In the genomic region with DNA sequence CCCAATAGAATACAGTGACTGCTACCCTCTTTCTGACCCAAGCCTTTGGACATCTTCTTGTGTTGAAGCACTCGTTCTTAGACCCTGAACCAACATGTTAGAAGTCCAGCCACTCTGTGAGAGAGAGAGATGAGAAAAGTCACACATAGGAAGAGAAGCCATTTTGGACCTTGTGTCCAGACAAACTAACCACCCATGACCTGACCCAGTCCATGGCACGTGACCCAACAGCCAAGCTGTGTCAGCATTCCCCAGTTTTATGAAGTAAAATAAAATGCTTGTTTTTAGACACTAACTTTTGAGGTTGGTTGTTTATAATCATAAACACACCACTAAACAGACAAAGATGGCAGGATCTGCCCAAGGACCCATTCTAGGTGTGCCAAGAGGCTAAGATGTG, we compare ENCODE assay signal across 18 mouse cellular contexts. TPM values are rescaled to one million over a fixed set of nuclear protein-coding genes. Genes with fewer than 3 reads are reported as not detected.
A peak's percentile ranks its signal among the peaks of the same experiment; 100 is the strongest.
DNase-seq lines count a peak whose midpoint lies in the region; ATAC-seq lines count a peak whose summit lies in the region.
"Had no signal": no experiment of that assay in that cellular context is flagged by ENCODE, and none has a peak within 500 bp of the region (broad histone marks: within the 10 kb centered on the region; RNA-seq: fewer than 3 reads in every experiment).

No protein-coding gene starts in this region.

- peaks cover 86% of the 10 kb centered on the region for H3K4me1 ChIP-seq in hindbrain, embryonic 10.5 days (replicated peaks)
- peaks cover 47% of the 10 kb centered on the region for H3K4me1 ChIP-seq in hindbrain, embryonic 16.5 days (ENCODE audit: control insufficient read depth, insufficient read depth, low read depth, low read length)
- H3K4me1 ChIP-seq in midbrain, embryonic 13.5 days (replicated peaks): peaks cover 85% of the 10 kb centered on the region
- H3K4me1 ChIP-seq in midbrain, embryonic 11.5 days (ENCODE audit: control insufficient read depth, insufficient read depth, low read length): peaks cover 60% of the 10 kb centered on the region
- H3K4me1 ChIP-seq in hindbrain, embryonic 13.5 days (replicated peaks): peaks cover 83% of the 10 kb centered on the region

- WGBS in hindbrain, embryonic 10.5 days: 68% methylated on average over 2 of the region's 2 CpGs
- WGBS in hindbrain, embryonic 16.5 days: 68% methylated on average over 2 of the region's 2 CpGs
- WGBS in midbrain, embryonic 13.5 days: 68% methylated on average over 2 of the region's 2 CpGs
- WGBS in midbrain, embryonic 11.5 days: 81% methylated on average over 2 of the region's 2 CpGs
- 76% methylated on average over 2 of the region's 2 CpGs for WGBS in hindbrain, embryonic 13.5 days

- H3K4me2 ChIP-seq in hindbrain, embryonic 16.5 days (ENCODE audit: low read length): no peak overlapping the region
- no peak overlapping the region for H3K4me2 ChIP-seq in midbrain, embryonic 13.5 days (replicated peaks)
- no peak overlapping the region for H3K4me2 ChIP-seq in midbrain, embryonic 11.5 days
- H3K4me2 ChIP-seq in hindbrain, embryonic 13.5 days: no peak overlapping the region
- H3K4me2 ChIP-seq: embryonic facial prominence, embryonic 13.5 days; heart, embryonic 11.5 days; liver, embryonic 15.5 days had no signal

- no peak for ATAC-seq in hindbrain, embryonic 16.5 days
- no peak for ATAC-seq in midbrain, embryonic 13.5 days
- no peak for ATAC-seq in midbrain, embryonic 11.5 days (ENCODE audit: low FRiP score)
- ATAC-seq in hindbrain, embryonic 13.5 days (ENCODE audit: low FRiP score): no peak

- H3K36me3 ChIP-seq in hindbrain, embryonic 10.5 days: no peaks in the 10 kb centered on the region
- no peaks in the 10 kb centered on the region for H3K36me3 ChIP-seq in hindbrain, embryonic 16.5 days (ENCODE audit: control insufficient read depth, insufficient read depth, low read length)
- no peaks in the 10 kb centered on the region for H3K36me3 ChIP-seq in midbrain, embryonic 13.5 days
- no peaks in the 10 kb centered on the region for H3K36me3 ChIP-seq in midbrain, embryonic 11.5 days (ENCODE audit: control insufficient read depth, insufficient read depth, low read length)
- no peaks in the 10 kb centered on the region for H3K36me3 ChIP-seq in hindbrain, embryonic 13.5 days
- H3K36me3 ChIP-seq: embryonic facial prominence, embryonic 13.5 days; limb, embryonic 10.5 days; liver, embryonic 15.5 days; neural tube, embryonic 12.5 days had no signal

- H3K4me3 ChIP-seq in hindbrain, embryonic 10.5 days: no peak overlapping the region
- no peak overlapping the region for H3K4me3 ChIP-seq in hindbrain, embryonic 16.5 days (ENCODE audit: low read length)
- H3K4me3 ChIP-seq in midbrain, embryonic 13.5 days (replicated peaks): no peak overlapping the region
- H3K4me3 ChIP-seq in midbrain, embryonic 11.5 days (ENCODE audit: low read depth, low read length): no peak overlapping the region
- H3K4me3 ChIP-seq in hindbrain, embryonic 13.5 days: no peak overlapping the region
- H3K4me3 ChIP-seq: embryonic facial prominence, embryonic 13.5 days; limb, embryonic 10.5 days; liver, embryonic 15.5 days; neural tube, embryonic 12.5 days had no signal

- DNase-seq in hindbrain, embryonic 10.5 days (ENCODE audit: low spot score): no peak
- no peak for DNase-seq in midbrain, embryonic 11.5 days (ENCODE audit: low spot score, missing footprints)
- DNase-seq in embryo, embryonic 10 days (ENCODE audit: low spot score): no peak
- no peak for DNase-seq in heart, adult 9 months (ENCODE audit: low spot score in 2 of 2)
- no peak for DNase-seq in thymus, postnatal 14 days
- DNase-seq: adrenal gland, adult 2 months; gastrocnemius, postnatal 14 days; heart, postnatal 4 days; kidney, adult 18-20 months; lung, postnatal 14 days had no signal

- no peak overlapping the region for H3K9ac ChIP-seq in hindbrain, embryonic 16.5 days (ENCODE audit: low read depth, low read length)
- H3K9ac ChIP-seq in midbrain, embryonic 13.5 days (replicated peaks): no peak overlapping the region
- H3K9ac ChIP-seq in midbrain, embryonic 11.5 days (ENCODE audit: low read length): no peak overlapping the region
- no peak overlapping the region for H3K9ac ChIP-seq in hindbrain, embryonic 13.5 days
- H3K9ac ChIP-seq: embryonic facial prominence, embryonic 13.5 days; liver, embryonic 15.5 days; neural tube, embryonic 12.5 days had no signal

- H3K9me3 ChIP-seq in hindbrain, embryonic 10.5 days: no peaks in the 10 kb centered on the region
- no peaks in the 10 kb centered on the region for H3K9me3 ChIP-seq in hindbrain, embryonic 16.5 days (ENCODE audit: control insufficient read depth, low read length)
- H3K9me3 ChIP-seq in midbrain, embryonic 13.5 days: no peaks in the 10 kb centered on the region
- H3K9me3 ChIP-seq in midbrain, embryonic 11.5 days (ENCODE audit: control insufficient read depth, low read length): no peaks in the 10 kb centered on the region
- H3K9me3 ChIP-seq in hindbrain, embryonic 13.5 days: no peaks in the 10 kb centered on the region
- H3K9me3 ChIP-seq: embryonic facial prominence, embryonic 13.5 days; limb, embryonic 10.5 days; liver, embryonic 15.5 days; neural tube, embryonic 12.5 days had no signal

- H3K27me3 ChIP-seq in hindbrain, embryonic 10.5 days (ENCODE audit: insufficient read depth, poor library complexity, severe bottlenecking): peaks cover 68% of the 10 kb centered on the region
- H3K27me3 ChIP-seq in hindbrain, embryonic 16.5 days (replicated peaks; ENCODE audit: control insufficient read depth, insufficient read depth, low read length): no peaks in the 10 kb centered on the region
- H3K27me3 ChIP-seq in midbrain, embryonic 13.5 days: peaks cover 11% of the 10 kb centered on the region; the same call in 1 of the 2 replicates
- peaks cover 2% of the 10 kb centered on the region; the same call in 1 of the 2 replicates for H3K27me3 ChIP-seq in midbrain, embryonic 11.5 days (ENCODE audit: control insufficient read depth, insufficient read depth, low read length)
- H3K27me3 ChIP-seq in hindbrain, embryonic 13.5 days: peaks cover 18% of the 10 kb centered on the region

- peak overlapping the region; percentile 53 for H3K27ac ChIP-seq in hindbrain, embryonic 10.5 days
- H3K27ac ChIP-seq in hindbrain, embryonic 16.5 days (ENCODE audit: low read depth, low read length): no peak overlapping the region; the same call in 1 of the 2 replicates
- peak overlapping the region; percentile 97; the same call in 1 of the 2 replicates for H3K27ac ChIP-seq in midbrain, embryonic 13.5 days
- no peak overlapping the region for H3K27ac ChIP-seq in midbrain, embryonic 11.5 days (ENCODE audit: low read depth, low read length)
- peak overlapping the region; percentile 85; the same call in 1 of the 2 replicates for H3K27ac ChIP-seq in hindbrain, embryonic 13.5 days
- H3K27ac ChIP-seq: embryonic facial prominence, embryonic 13.5 days; limb, embryonic 10.5 days had no signal

RNA-seq across cellular contexts. Expression of a gene that starts 1.1 kb away (rescaled TPM):
- 7.3 and 13.1 TPM in 2 replicates for polyA plus RNA-seq in hindbrain, embryonic 10.5 days (2016; fragmentation: Nextera tagmentation; extraction: Ambion mirVana)
- 5.9 and 7.7 TPM in 2 replicates for polyA plus RNA-seq in hindbrain, embryonic 16.5 days (2015; fragmentation: Nextera tagmentation; extraction: Ambion mirVana)
- 8.6 and 11.0 TPM in 2 replicates for polyA plus RNA-seq in midbrain, embryonic 13.5 days (2015; fragmentation: Nextera tagmentation; extraction: Ambion mirVana)
- 12.1 and 12.6 TPM in 2 replicates for polyA plus RNA-seq in midbrain, embryonic 11.5 days (2014; fragmentation: Nextera tagmentation; extraction: Ambion mirVana)
- polyA plus RNA-seq in hindbrain, embryonic 13.5 days (2015; fragmentation: Nextera tagmentation; extraction: Ambion mirVana): 4.2 and 6.6 TPM in 2 replicates

RNA-seq across cellular contexts. Expression of a gene that starts 35.6 kb away (rescaled TPM):
- 8.8 and 19.3 TPM in 2 replicates for polyA plus RNA-seq in hindbrain, embryonic 10.5 days (2016; fragmentation: Nextera tagmentation; extraction: Ambion mirVana)
- polyA plus RNA-seq in hindbrain, embryonic 16.5 days (2015; fragmentation: Nextera tagmentation; extraction: Ambion mirVana): 132 and 156 TPM in 2 replicates
- 118 TPM in 2 replicates for polyA plus RNA-seq in midbrain, embryonic 13.5 days (2015; fragmentation: Nextera tagmentation; extraction: Ambion mirVana)
- 7.2 and 8.6 TPM in 2 replicates for polyA plus RNA-seq in midbrain, embryonic 11.5 days (2014; fragmentation: Nextera tagmentation; extraction: Ambion mirVana)
- polyA plus RNA-seq in hindbrain, embryonic 13.5 days (2015; fragmentation: Nextera tagmentation; extraction: Ambion mirVana): 112 and 121 TPM in 2 replicates

Comparison
In these comparisons a context has a peak if more than half of its experiments do, and no peak if none do; other contexts are left out.
1. H3K27ac ChIP-seq: peak in hindbrain, embryonic 10.5 days (single experiment), midbrain, embryonic 13.5 days (single experiment) and hindbrain, embryonic 13.5 days (single experiment); none in hindbrain, embryonic 16.5 days (single experiment) and midbrain, embryonic 11.5 days (single experiment).